Mouse (Mus musculus): ENCODE data around the gene Ciz1. TPM values are rescaled to one million over a fixed set of nuclear protein-coding genes. Genes with fewer than 3 reads are reported as not detected.

Ciz1 gene
- polyA plus RNA-seq, 1 experiment = 101 TPM

GRCm38 (mm10) chr2:32411407-32411806 lies 59.3 kb downstream of the Ciz1 start:
- Histone ChIP-seq H3K4me1 (ENCODE audit: control insufficient read depth, insufficient read depth, low read length) (no peaks in the 10 kb centered on the region), H3K4me3 (ENCODE audit: insufficient read depth, low read length) (no peak overlapping the region), H3K27ac (ENCODE audit: insufficient read depth, low read depth, low read length) (no peak overlapping the region)
- TF ChIP-seq POLR2A (IDR thresholded peaks at IDR 0.05; ENCODE audit: borderline replicate concordance, low read depth, low read length) (no peak), CTCF (IDR thresholded peaks at IDR 0.05; ENCODE audit: low read depth, low read length) (no peak)

GRCm38 (mm10) chr2:32412742-32413531 lies 60.8 kb downstream of the Ciz1 start:
- no peak overlapping the region for H3K27ac ChIP-seq (ENCODE audit: insufficient read depth, low read depth, low read length)
- H3K4me1 ChIP-seq (ENCODE audit: control insufficient read depth, insufficient read depth, low read length) = no peaks in the 10 kb centered on the region
- no peak for TF ChIP-seq POLR2A (IDR thresholded peaks at IDR 0.05; ENCODE audit: borderline replicate concordance, low read depth, low read length)
- TF ChIP-seq CTCF (IDR thresholded peaks at IDR 0.05; ENCODE audit: low read depth, low read length) = no peak
- no peak overlapping the region for H3K4me3 ChIP-seq (ENCODE audit: insufficient read depth, low read length)

GRCm38 (mm10) chr2:32413936-32414335 lies 61.8 kb downstream of the Ciz1 start:
- no peaks in the 10 kb centered on the region for H3K4me1 ChIP-seq (ENCODE audit: control insufficient read depth, insufficient read depth, low read length)
- no peak overlapping the region for H3K27ac ChIP-seq (ENCODE audit: insufficient read depth, low read depth, low read length)
- TF ChIP-seq CTCF (IDR thresholded peaks at IDR 0.05; ENCODE audit: low read depth, low read length) (no peak), POLR2A (IDR thresholded peaks at IDR 0.05; ENCODE audit: borderline replicate concordance, low read depth, low read length) (no peak)
- H3K4me3 ChIP-seq (ENCODE audit: insufficient read depth, low read length) = no peak overlapping the region

GRCm38 (mm10) chr2:32415801-32416200 lies 63.7 kb downstream of the Ciz1 start:
- H3K4me1 ChIP-seq (ENCODE audit: control insufficient read depth, insufficient read depth, low read length) = no peaks in the 10 kb centered on the region; the same call in 1 of the 2 replicates
- TF ChIP-seq POLR2A (IDR thresholded peaks at IDR 0.05; ENCODE audit: borderline replicate concordance, low read depth, low read length) = no peak
- TF ChIP-seq CTCF (IDR thresholded peaks at IDR 0.05; ENCODE audit: low read depth, low read length) = no peak
- no peak overlapping the region for H3K4me3 ChIP-seq (ENCODE audit: insufficient read depth, low read length)
- H3K27ac ChIP-seq (ENCODE audit: insufficient read depth, low read depth, low read length) = no peak overlapping the region

GRCm38 (mm10) chr2:32416556-32416955 lies 64.4 kb downstream of the Ciz1 start:
- H3K27ac ChIP-seq (ENCODE audit: insufficient read depth, low read depth, low read length) = no peak overlapping the region
- H3K4me3 ChIP-seq (ENCODE audit: insufficient read depth, low read length) = no peak overlapping the region
- TF ChIP-seq CTCF (IDR thresholded peaks at IDR 0.05; ENCODE audit: low read depth, low read length) (no peak), POLR2A (IDR thresholded peaks at IDR 0.05; ENCODE audit: borderline replicate concordance, low read depth, low read length) (no peak)
- H3K4me1 ChIP-seq (ENCODE audit: control insufficient read depth, insufficient read depth, low read length) = no peaks in the 10 kb centered on the region; the same call in 1 of the 2 replicates

GRCm38 (mm10) chr2:32417486-32417885 lies 65.4 kb downstream of the Ciz1 start:
- Histone ChIP-seq H3K4me3 (ENCODE audit: insufficient read depth, low read length) (no peak overlapping the region), H3K27ac (ENCODE audit: insufficient read depth, low read depth, low read length) (no peak overlapping the region), H3K4me1 (ENCODE audit: control insufficient read depth, insufficient read depth, low read length) (peaks cover 1% of the 10 kb centered on the region; the same call in 1 of the 2 replicates)
- no peak for TF ChIP-seq POLR2A (IDR thresholded peaks at IDR 0.05; ENCODE audit: borderline replicate concordance, low read depth, low read length)
- no peak for TF ChIP-seq CTCF (IDR thresholded peaks at IDR 0.05; ENCODE audit: low read depth, low read length)

GRCm38 (mm10) chr2:32418430-32419151 lies 66.5 kb downstream of the Ciz1 start:
- Histone ChIP-seq H3K27ac (ENCODE audit: insufficient read depth, low read depth, low read length) (no peak overlapping the region), H3K4me3 (ENCODE audit: insufficient read depth, low read length) (no peak overlapping the region), H3K4me1 (ENCODE audit: control insufficient read depth, insufficient read depth, low read length) (peaks cover 11% of the 10 kb centered on the region)
- TF ChIP-seq CTCF (IDR thresholded peaks at IDR 0.05; ENCODE audit: low read depth, low read length) = no peak
- no peak for TF ChIP-seq POLR2A (IDR thresholded peaks at IDR 0.05; ENCODE audit: borderline replicate concordance, low read depth, low read length)

GRCm38 (mm10) chr2:32419359-32419758 lies 67.2 kb downstream of the Ciz1 start:
- H3K27ac ChIP-seq (ENCODE audit: insufficient read depth, low read depth, low read length) = no peak overlapping the region
- H3K4me3 ChIP-seq (ENCODE audit: insufficient read depth, low read length) = no peak overlapping the region
- no peak for TF ChIP-seq CTCF (IDR thresholded peaks at IDR 0.05; ENCODE audit: low read depth, low read length)
- no peak for TF ChIP-seq POLR2A (IDR thresholded peaks at IDR 0.05; ENCODE audit: borderline replicate concordance, low read depth, low read length)
- peaks cover 16% of the 10 kb centered on the region for H3K4me1 ChIP-seq (ENCODE audit: control insufficient read depth, insufficient read depth, low read length)

- no peak for TF ChIP-seq CTCF (IDR thresholded peaks at IDR 0.05; ENCODE audit: low read depth, low read length)
- Histone ChIP-seq H3K27ac (ENCODE audit: insufficient read depth, low read depth, low read length) (no peak overlapping the region), H3K4me1 (ENCODE audit: control insufficient read depth, insufficient read depth, low read length) (peaks cover 24% of the 10 kb centered on the region), H3K4me3 (ENCODE audit: insufficient read depth, low read length) (no peak overlapping the region)
These were observed 68.0 kb downstream of the Ciz1 start for GRCm38 (mm10) chr2:32420066-32420608.

GRCm38 (mm10) chr2:32420647-32421046 lies 68.5 kb downstream of the Ciz1 start:
- Histone ChIP-seq H3K4me1 (ENCODE audit: control insufficient read depth, insufficient read depth, low read length) (peaks cover 29% of the 10 kb centered on the region), H3K4me3 (ENCODE audit: insufficient read depth, low read length) (no peak overlapping the region), H3K27ac (ENCODE audit: insufficient read depth, low read depth, low read length) (no peak overlapping the region)
- TF ChIP-seq POLR2A (IDR thresholded peaks at IDR 0.05; ENCODE audit: borderline replicate concordance, low read depth, low read length) (no peak), CTCF (IDR thresholded peaks at IDR 0.05; ENCODE audit: low read depth, low read length) (no peak)

All from bone marrow macrophage, adult 2 months (primary cell).